Mouse (Mus musculus): ENCODE results near the gene Eif3d.
A peak's percentile ranks its signal among the peaks of the same experiment; 100 is the strongest.

The Eif3d gene

GRCm38 (mm10) chr15:77919441-77919840 lies 51.2 kb downstream of the Eif3d start:
- DNase-seq (ENCODE audit: low spot score): no peak

GRCm38 (mm10) chr15:77916851-77917544 lies 53.6 kb downstream of the Eif3d start:
- DNase-seq (ENCODE audit: low spot score): peak; percentile 93

- DNase-seq (ENCODE audit: low spot score): no peak
These were observed 55.3 kb downstream of the Eif3d start for GRCm38 (mm10) chr15:77915287-77915686.

GRCm38 (mm10) chr15:77914507-77914906 lies 56.1 kb downstream of the Eif3d start:
- no peak for DNase-seq (ENCODE audit: low spot score)

GRCm38 (mm10) chr15:77913054-77913453 lies 57.6 kb downstream of the Eif3d start:
- no peak for DNase-seq (ENCODE audit: low spot score)

- DNase-seq (ENCODE audit: low spot score): no peak
These were observed 58.0 kb downstream of the Eif3d start for GRCm38 (mm10) chr15:77912585-77912984.

GRCm38 (mm10) chr15:77912048-77912447 lies 58.6 kb downstream of the Eif3d start:
- no peak for DNase-seq (ENCODE audit: low spot score)

- peak; percentile 61 for DNase-seq (ENCODE audit: low spot score)
These were observed 59.5 kb downstream of the Eif3d start for GRCm38 (mm10) chr15:77911065-77911464.

All from embryo, embryonic 10 days (tissue).